Mouse (Mus musculus): ENCODE data around the gene Slc25a21.

Gene Slc25a21

DNA sequence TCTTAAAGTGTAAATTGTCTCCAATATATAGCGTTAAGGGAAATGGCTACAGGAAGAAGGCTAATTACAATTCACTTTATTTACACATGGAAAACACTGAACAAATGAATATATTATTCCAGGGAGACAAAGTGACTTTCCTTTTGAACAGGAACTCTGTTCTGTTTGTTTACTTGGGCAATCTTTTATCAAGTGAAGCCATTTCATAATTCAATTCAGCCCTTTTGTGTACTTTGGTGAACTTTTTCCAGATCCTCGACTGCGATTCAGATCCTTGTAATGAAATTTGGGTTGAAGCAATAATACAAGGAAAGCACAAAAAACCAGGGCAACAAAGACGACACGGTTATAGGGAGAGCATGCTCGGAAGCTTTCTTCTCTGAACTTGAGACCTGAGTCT, 423.3 kb downstream of the Slc25a21 start:
- no peak for DNase-seq (ENCODE audit: extremely low spot score, low spot score)

DNA sequence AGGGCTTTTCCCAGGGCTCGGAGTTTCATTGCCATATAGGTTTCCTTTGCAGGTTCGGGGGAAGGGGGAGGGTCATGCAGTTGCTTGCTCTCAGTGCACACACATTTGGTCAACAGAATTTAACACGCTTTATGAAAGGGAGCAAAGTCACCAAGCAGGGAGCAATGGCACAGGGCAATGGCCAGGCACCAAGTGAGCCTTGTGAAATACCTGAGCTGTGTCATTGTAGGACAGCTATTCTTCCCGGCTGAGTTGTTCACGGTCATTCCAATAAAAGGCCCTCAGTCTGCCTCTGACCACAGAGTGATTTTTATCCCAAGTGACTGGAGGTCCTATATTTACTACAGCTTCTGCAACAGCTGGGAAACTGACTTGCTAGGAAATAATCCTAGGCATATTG, 427.9 kb downstream of the Slc25a21 start:
- DNase-seq (ENCODE audit: extremely low spot score, low spot score), result no peak

DNA sequence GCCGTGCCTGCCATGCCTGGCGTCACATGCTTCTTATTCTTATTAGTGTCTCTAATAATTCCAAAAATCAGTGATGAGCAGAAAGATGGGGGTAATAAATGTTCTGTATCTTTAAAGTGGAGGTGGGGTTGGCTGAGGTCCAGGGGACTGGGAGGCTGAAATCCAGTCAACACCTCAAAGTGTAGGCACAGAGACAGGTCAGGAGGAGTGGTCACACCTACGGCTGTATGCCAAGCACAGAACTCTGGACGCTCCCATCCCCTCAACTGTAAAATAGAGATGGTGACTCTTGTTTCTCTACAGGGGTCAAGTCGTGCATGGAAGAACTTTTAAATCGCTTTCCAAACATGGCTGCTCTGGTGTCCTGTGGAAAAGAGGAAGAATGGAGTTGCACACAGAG, 429.8 kb downstream of the Slc25a21 start:
- DNase-seq (ENCODE audit: extremely low spot score, low spot score), result no peak

DNA sequence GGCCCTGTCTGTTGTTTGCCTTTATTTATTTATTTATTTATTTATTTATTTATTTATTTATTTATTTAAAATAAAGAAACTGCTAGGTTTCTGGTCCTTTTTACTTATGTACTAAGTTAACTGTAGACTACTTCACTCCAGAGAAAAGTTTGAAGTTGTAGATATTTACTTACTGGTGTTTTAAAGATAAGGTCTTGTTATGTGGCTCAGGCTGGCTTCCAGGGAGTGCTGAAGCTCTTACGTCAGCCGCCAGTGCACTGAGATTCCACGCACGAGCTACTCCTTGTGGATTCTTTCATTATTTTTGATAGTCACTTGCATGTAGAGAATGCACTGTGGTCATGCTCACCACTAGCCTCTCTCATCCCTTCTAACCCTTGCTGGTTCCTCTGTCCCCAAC, 460.2 kb downstream of the Slc25a21 start:
- DNase-seq (ENCODE audit: extremely low spot score, low spot score), result no peak

- DNase-seq (ENCODE audit: extremely low spot score, low spot score), result no peak
Observed at GRCm38 (mm10) chr12:56727631-56728030, 469.6 kb downstream of the Slc25a21 start.

- no peak for DNase-seq (ENCODE audit: extremely low spot score, low spot score)
Observed at GRCm38 (mm10) chr12:56718707-56719051, 478.6 kb downstream of the Slc25a21 start.

GRCm38 (mm10) chr12:56717971-56718706, 479.1 kb downstream of the Slc25a21 start:
- no peak for DNase-seq (ENCODE audit: extremely low spot score, low spot score)

- DNase-seq (ENCODE audit: extremely low spot score, low spot score), result no peak
Observed at GRCm38 (mm10) chr12:56701004-56701403, 496.3 kb downstream of the Slc25a21 start.

DNA sequence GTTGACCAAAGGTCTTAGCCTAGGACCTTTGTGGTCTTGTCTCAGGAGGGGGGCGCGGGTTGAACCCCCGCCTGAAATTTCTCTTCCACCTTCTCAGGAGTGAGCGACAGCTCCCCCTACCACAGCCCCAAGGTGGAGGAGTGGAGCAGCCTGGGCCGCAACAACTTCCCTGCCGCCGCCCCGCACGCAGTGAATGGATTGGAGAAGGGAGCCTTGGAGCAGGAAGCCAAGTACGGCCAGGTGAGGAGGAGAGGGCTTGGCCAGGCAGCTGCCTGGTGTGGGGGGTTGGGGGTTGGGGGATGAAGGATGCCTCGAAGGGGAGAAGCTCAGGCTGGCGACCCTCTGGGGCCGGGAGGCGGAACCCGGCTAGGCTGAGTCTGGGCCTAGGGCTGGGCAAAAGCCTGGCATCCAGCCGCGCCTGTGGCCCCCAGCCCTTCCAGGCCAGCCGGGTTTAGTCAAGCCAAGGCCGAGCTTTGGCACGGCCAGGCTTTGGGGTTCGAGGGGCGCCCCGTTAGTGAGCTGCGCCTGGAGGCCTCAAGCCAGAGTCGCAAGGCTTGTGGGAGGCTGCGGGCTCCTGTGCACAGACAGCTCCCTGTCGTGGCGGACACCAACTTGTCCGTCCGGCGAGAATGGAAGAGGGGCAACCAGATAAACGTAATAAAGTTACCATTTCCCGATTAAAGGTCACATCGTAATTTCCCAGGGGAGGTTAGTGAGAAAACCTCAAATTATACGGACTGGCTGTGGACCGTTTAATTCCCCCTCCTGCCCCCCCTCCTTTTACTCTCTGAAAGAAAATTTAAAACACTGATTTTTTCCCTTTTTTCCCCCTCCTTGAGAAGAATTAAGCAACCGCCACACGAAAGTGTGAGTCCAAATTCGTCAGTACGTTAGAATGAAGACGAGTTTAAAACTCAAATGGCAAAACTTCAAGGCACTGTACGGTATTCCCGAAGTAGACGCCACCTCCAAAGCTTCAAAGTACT, 497.1 kb downstream of the Slc25a21 start:
- DNase-seq (ENCODE audit: extremely low spot score, low spot score), result peak; percentile 65

DNA sequence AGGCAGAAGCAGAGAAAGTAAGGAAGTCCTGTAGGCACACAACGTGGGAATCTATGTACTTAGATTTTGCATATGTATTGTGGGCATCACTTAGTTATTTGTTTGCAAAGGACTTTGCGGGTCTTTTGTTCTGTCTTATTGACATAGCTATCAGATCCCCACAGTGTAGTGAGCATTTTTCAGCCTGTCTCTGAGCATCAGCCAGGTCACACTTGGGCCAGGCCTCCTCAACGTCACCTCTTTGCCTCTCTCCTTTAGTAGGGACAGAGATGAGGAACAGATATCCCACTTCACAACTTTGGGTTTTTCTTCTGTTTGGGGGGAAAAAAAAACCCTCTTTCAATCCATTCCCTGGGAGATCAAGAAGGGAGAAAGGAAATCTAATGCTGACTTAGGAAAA, 497.9 kb downstream of the Slc25a21 start:
- no peak for DNase-seq (ENCODE audit: extremely low spot score, low spot score)

GRCm38 (mm10) chr12:56698191-56698980, 498.9 kb downstream of the Slc25a21 start:
- peak; percentile 39 for DNase-seq (ENCODE audit: extremely low spot score, low spot score)

DNA sequence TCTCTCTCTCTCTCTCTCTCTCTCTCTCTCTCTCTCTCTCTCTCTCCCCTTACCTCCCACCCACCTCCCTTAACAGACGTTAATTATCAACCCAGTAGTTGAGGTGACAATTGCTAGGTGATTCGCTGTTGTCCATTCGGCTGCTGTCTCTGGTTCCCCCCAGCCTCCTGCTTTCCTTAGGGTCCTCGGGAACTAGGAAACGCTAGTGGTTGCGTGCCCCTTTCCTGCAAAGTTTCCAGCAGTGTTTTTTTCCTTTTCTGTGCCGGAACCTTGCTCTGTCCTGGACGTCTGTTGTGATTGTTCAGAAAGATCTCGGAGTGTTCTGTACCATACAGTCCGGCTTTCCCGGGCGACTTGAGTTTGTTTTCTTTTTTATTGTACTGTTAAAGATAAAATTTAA, 499.5 kb downstream of the Slc25a21 start:
- DNase-seq (ENCODE audit: extremely low spot score, low spot score), result peak; percentile 57

DNA sequence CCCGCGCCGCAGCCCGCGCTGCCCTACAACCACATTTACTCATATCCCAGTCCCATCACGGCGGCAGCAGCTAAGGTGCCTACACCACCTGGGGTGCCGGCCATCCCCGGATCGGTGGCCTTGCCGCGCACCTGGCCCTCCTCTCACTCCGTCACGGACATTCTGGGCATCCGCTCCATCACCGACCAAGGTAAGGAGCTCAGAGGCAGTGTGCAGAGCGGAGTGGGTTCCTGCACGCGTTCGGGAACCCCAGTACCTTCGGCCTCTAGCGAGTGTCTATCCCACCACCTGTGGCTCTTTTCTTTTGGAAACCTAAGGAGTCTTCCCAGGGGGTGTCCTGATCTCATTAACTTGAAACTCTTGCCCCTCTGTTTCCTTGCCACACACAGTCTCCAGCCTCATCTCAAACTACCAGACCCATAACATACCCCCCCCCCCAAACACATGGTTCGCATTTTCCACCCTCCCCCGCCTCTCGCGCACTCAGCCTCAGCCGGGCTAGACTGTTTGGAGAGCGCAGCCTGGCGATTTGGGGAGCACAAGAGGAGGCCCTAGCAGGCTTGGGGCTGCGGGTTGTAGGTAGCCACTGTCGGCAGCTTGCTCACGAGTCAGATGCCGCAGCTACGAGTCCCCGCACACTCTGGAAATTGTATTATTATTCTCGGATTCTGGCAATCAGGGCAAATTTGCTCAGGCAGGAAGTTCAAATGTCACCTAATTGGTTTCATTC, 500.1 kb downstream of the Slc25a21 start:
- peak; percentile 70 for DNase-seq (ENCODE audit: extremely low spot score, low spot score)

DNA sequence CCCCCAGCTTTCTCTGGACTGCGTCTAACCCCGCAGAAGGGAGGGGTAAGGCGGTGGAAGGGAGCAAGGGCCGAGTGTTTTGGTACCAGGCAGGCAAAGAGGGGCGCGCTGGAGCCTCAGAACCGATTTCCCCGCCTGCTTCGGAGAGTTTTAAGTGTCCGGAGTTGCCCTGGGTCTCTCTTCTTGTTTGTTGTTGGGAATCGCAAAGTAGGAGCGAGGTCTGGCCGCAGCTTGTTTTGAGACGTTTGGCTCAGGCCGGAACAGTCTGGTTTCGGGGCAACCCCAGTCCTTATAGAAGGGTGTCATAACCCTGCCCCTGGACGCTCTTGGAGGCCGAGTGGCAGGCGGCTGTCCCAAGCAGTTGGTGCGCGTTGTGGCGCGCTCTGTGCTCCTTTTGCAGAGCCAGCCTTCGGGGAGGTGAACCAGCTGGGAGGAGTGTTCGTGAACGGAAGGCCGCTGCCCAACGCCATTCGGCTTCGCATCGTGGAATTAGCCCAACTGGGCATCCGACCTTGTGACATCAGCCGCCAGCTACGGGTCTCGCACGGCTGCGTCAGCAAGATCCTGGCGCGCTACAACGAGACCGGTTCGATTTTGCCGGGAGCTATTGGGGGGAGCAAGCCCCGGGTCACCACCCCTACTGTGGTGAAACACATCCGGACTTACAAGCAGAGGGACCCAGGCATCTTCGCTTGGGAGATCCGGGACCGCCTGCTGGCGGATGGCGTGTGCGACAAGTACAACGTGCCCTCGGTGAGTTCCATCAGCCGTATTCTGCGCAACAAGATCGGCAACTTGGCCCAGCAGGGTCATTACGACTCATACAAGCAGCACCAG, 500.9 kb downstream of the Slc25a21 start:
- peak; percentile 73 for DNase-seq (ENCODE audit: extremely low spot score, low spot score)

- peak; percentile 86 for DNase-seq (ENCODE audit: extremely low spot score, low spot score)
Observed at GRCm38 (mm10) chr12:56695358-56696173, 501.7 kb downstream of the Slc25a21 start.

DNA sequence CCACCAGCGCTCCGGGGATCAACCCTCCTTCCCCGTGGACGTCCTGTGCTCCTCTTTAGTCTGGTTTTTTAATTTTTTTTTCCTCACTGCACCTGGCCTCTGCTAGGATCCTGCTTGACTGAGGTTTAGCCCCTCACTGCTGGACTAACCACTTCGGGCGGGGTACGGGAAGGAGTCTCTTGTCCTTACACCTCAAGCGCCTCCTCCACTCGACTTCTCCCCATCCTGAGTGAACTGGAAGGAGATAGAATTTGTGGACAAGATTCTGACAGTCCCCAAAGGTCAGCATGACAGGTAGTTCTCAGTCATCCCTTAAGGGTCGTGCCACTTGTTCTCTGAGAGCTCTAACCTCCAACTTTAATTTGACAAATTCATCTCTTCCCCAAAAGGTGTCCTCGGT, 502.3 kb downstream of the Slc25a21 start:
- no peak for DNase-seq (ENCODE audit: extremely low spot score, low spot score)

DNA sequence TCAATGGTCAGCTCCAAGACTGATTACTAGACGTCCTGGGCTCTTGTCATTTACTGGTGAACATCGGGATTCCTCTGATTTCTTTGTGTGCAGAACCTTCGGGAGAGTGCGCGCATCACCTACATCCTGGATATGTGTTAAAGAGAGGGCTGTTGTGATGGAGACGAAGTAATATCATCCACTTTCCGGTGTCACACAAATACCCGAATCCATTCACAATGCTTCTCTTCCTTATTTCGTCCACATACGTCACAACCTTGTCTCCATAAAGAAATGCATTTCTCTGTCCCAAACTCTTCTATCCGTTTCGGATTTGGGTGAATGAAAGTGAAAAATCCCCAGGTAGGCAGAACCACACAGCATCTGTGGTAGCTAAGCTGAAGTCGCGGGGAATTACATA, 502.9 kb downstream of the Slc25a21 start:
- DNase-seq (ENCODE audit: extremely low spot score, low spot score), result no peak

- DNase-seq (ENCODE audit: extremely low spot score, low spot score), result no peak
Observed at GRCm38 (mm10) chr12:56693411-56694098, 503.7 kb downstream of the Slc25a21 start.

GRCm38 (mm10) chr12:56692536-56692935, 504.7 kb downstream of the Slc25a21 start:
- DNase-seq (ENCODE audit: extremely low spot score, low spot score), result peak; percentile 71

All from neural tube, embryonic 10.5 days (tissue).